Mouse (Mus musculus): ENCODE measurements at regions not wholly inside any gene's neighbourhood (a gene's known extent, or its start where the extent isn't known, plus 50 kb on each side); places are given as distances from the start of the nearest gene placed in this dataset.

- Histone ChIP-seq H3K4me2 (ENCODE audit: low read depth) (no peak overlapping the region), H3K4me3 (no peak overlapping the region), H3K79me2 (ENCODE audit: control insufficient read depth, insufficient read depth) (no peaks in the 10 kb centered on the region), H3K27me3 (ENCODE audit: control insufficient read depth, insufficient read depth, insufficient read length) (no peaks in the 10 kb centered on the region), H3K36me3 (ENCODE audit: control insufficient read depth, insufficient read depth) (no peaks in the 10 kb centered on the region), H3ac (ENCODE audit: control insufficient read depth, insufficient read length) (no peak overlapping the region)
- TF ChIP-seq MYOD1 (IDR thresholded peaks at IDR 0.05; ENCODE audit: control insufficient read depth in 1 of 3, insufficient read length in 2 of 3, low read depth in 2 of 3) (peak in 1 of 3 experiments; percentile 56), CEBPB (IDR thresholded peaks at IDR 0.05; ENCODE audit: insufficient read depth, poor library complexity, severe bottlenecking) (no peak), MAX (IDR thresholded peaks at IDR 0.05; ENCODE audit: low read depth) (no peak), MYOG (IDR thresholded peaks at IDR 0.05; ENCODE audit: control insufficient read depth in 1 of 3, insufficient read depth in 1 of 3, insufficient read length in 2 of 3, low read depth in 2 of 3) (no peak), TCF3 (IDR thresholded peaks at IDR 0.05; ENCODE audit: insufficient read length, low read depth) (no peak)
These were observed 84.0 kb upstream of the Ankrd55 start for GRCm38 (mm10) chr13:112204204-112204603.

GRCm38 (mm10) chr13:112204813-112205212 lies 83.4 kb upstream of the Ankrd55 start:
- TF ChIP-seq POLR2AphosphoS2 (IDR thresholded peaks at IDR 0.05; ENCODE audit: insufficient read length, low read depth) (no peak), MAX (IDR thresholded peaks at IDR 0.05; ENCODE audit: low read depth) (no peak), MYOG (IDR thresholded peaks at IDR 0.05; ENCODE audit: control insufficient read depth in 1 of 3, insufficient read depth in 1 of 3, insufficient read length in 2 of 3, low read depth in 2 of 3) (no peak), MYOD1 (IDR thresholded peaks at IDR 0.05; ENCODE audit: control insufficient read depth in 1 of 3, insufficient read length in 2 of 3, low read depth in 2 of 3) (no peak), POLR2A (IDR thresholded peaks at IDR 0.05; ENCODE audit: insufficient read length, low read depth) (no peak), E2F4 (IDR thresholded peaks at IDR 0.05; ENCODE audit: insufficient read depth) (no peak), REST (IDR thresholded peaks at IDR 0.05; ENCODE audit: insufficient read depth, insufficient read length) (no peak), TCF3 (IDR thresholded peaks at IDR 0.05; ENCODE audit: insufficient read length, low read depth) (no peak), CEBPB (IDR thresholded peaks at IDR 0.05; ENCODE audit: insufficient read depth, poor library complexity, severe bottlenecking) (no peak), USF1 (IDR thresholded peaks at IDR 0.05; ENCODE audit: low read depth) (no peak), TCF12 (IDR thresholded peaks at IDR 0.05; ENCODE audit: insufficient read depth, poor library complexity, severe bottlenecking) (no peak), SRF (IDR thresholded peaks at IDR 0.05; ENCODE audit: control insufficient read depth, insufficient read length, low read depth) (no peak)
- Histone ChIP-seq H3K27me3 (ENCODE audit: control insufficient read depth, insufficient read depth, insufficient read length) (no peaks in the 10 kb centered on the region), H3ac (ENCODE audit: control insufficient read depth, insufficient read length) (no peak overlapping the region), H3K79me2 (ENCODE audit: control insufficient read depth, insufficient read depth) (no peaks in the 10 kb centered on the region), H3K36me3 (ENCODE audit: control insufficient read depth, insufficient read depth) (no peaks in the 10 kb centered on the region), H3K4me2 (ENCODE audit: low read depth) (no peak overlapping the region), H3K4me3 (no peak overlapping the region)

GRCm38 (mm10) chr13:112207617-112208235 lies 80.5 kb upstream of the Ankrd55 start:
- Histone ChIP-seq H3K27me3 (ENCODE audit: control insufficient read depth, insufficient read depth, insufficient read length) (no peaks in the 10 kb centered on the region), H3ac (ENCODE audit: control insufficient read depth, insufficient read length) (no peak overlapping the region), H3K4me3 (no peak overlapping the region), H3K36me3 (ENCODE audit: control insufficient read depth, insufficient read depth) (no peaks in the 10 kb centered on the region), H3K4me2 (ENCODE audit: low read depth) (no peak overlapping the region), H3K79me2 (ENCODE audit: control insufficient read depth, insufficient read depth) (no peaks in the 10 kb centered on the region)
- TF ChIP-seq MYOG (IDR thresholded peaks at IDR 0.05; ENCODE audit: control insufficient read depth in 1 of 3, insufficient read depth in 1 of 3, insufficient read length in 2 of 3, low read depth in 2 of 3) (no peak), SRF (IDR thresholded peaks at IDR 0.05; ENCODE audit: control insufficient read depth, insufficient read length, low read depth) (no peak), TCF3 (IDR thresholded peaks at IDR 0.05; ENCODE audit: insufficient read length, low read depth) (no peak), MAX (IDR thresholded peaks at IDR 0.05; ENCODE audit: low read depth) (no peak), POLR2AphosphoS2 (IDR thresholded peaks at IDR 0.05; ENCODE audit: insufficient read length, low read depth) (no peak), MYOD1 (IDR thresholded peaks at IDR 0.05; ENCODE audit: control insufficient read depth in 1 of 3, insufficient read length in 2 of 3, low read depth in 2 of 3) (no peak), TCF12 (IDR thresholded peaks at IDR 0.05; ENCODE audit: insufficient read depth, poor library complexity, severe bottlenecking) (no peak), USF1 (IDR thresholded peaks at IDR 0.05; ENCODE audit: low read depth) (no peak), POLR2A (IDR thresholded peaks at IDR 0.05; ENCODE audit: insufficient read length, low read depth) (no peak), E2F4 (IDR thresholded peaks at IDR 0.05; ENCODE audit: insufficient read depth) (no peak), REST (IDR thresholded peaks at IDR 0.05; ENCODE audit: insufficient read depth, insufficient read length) (no peak), CEBPB (IDR thresholded peaks at IDR 0.05; ENCODE audit: insufficient read depth, poor library complexity, severe bottlenecking) (no peak)

GRCm38 (mm10) chr13:112211841-112212240 lies 76.4 kb upstream of the Ankrd55 start:
- no peaks in the 10 kb centered on the region for H3K36me3 ChIP-seq (ENCODE audit: control insufficient read depth, insufficient read depth)
- H3K4me2 ChIP-seq (ENCODE audit: low read depth), result no peak overlapping the region
- TF ChIP-seq E2F4 (IDR thresholded peaks at IDR 0.05; ENCODE audit: insufficient read depth) (no peak), REST (IDR thresholded peaks at IDR 0.05; ENCODE audit: insufficient read depth, insufficient read length) (no peak), SRF (IDR thresholded peaks at IDR 0.05; ENCODE audit: control insufficient read depth, insufficient read length, low read depth) (no peak), MAX (IDR thresholded peaks at IDR 0.05; ENCODE audit: low read depth) (no peak)
- H3ac ChIP-seq (ENCODE audit: control insufficient read depth, insufficient read length), result no peak overlapping the region
- H3K79me2 ChIP-seq (ENCODE audit: control insufficient read depth, insufficient read depth), result no peaks in the 10 kb centered on the region
- no peak overlapping the region for H3K4me3 ChIP-seq
- no peaks in the 10 kb centered on the region for H3K27me3 ChIP-seq (ENCODE audit: control insufficient read depth, insufficient read depth, insufficient read length)

- Histone ChIP-seq H3K36me3 (ENCODE audit: control insufficient read depth, insufficient read depth) (no peaks in the 10 kb centered on the region), H3K27me3 (ENCODE audit: control insufficient read depth, insufficient read depth, insufficient read length) (no peaks in the 10 kb centered on the region), H3K4me3 (no peak overlapping the region), H3ac (ENCODE audit: control insufficient read depth, insufficient read length) (no peak overlapping the region), H3K79me2 (ENCODE audit: control insufficient read depth, insufficient read depth) (no peaks in the 10 kb centered on the region), H3K4me2 (ENCODE audit: low read depth) (no peak overlapping the region)
- TF ChIP-seq MYOD1 (IDR thresholded peaks at IDR 0.05; ENCODE audit: control insufficient read depth in 1 of 3, insufficient read length in 2 of 3, low read depth in 2 of 3) (no peak), POLR2AphosphoS2 (IDR thresholded peaks at IDR 0.05; ENCODE audit: insufficient read length, low read depth) (no peak), E2F4 (IDR thresholded peaks at IDR 0.05; ENCODE audit: insufficient read depth) (no peak), TCF3 (IDR thresholded peaks at IDR 0.05; ENCODE audit: insufficient read length, low read depth) (no peak), REST (IDR thresholded peaks at IDR 0.05; ENCODE audit: insufficient read depth, insufficient read length) (no peak), MYOG (IDR thresholded peaks at IDR 0.05; ENCODE audit: control insufficient read depth in 1 of 3, insufficient read depth in 1 of 3, insufficient read length in 2 of 3, low read depth in 2 of 3) (no peak), TCF12 (IDR thresholded peaks at IDR 0.05; ENCODE audit: insufficient read depth, poor library complexity, severe bottlenecking) (no peak), SRF (IDR thresholded peaks at IDR 0.05; ENCODE audit: control insufficient read depth, insufficient read length, low read depth) (no peak), USF1 (IDR thresholded peaks at IDR 0.05; ENCODE audit: low read depth) (no peak), CEBPB (IDR thresholded peaks at IDR 0.05; ENCODE audit: insufficient read depth, poor library complexity, severe bottlenecking) (no peak), POLR2A (IDR thresholded peaks at IDR 0.05; ENCODE audit: insufficient read length, low read depth) (no peak), MAX (IDR thresholded peaks at IDR 0.05; ENCODE audit: low read depth) (no peak)
These were observed 75.9 kb upstream of the Ankrd55 start for GRCm38 (mm10) chr13:112212391-112212790.

Data from myocyte (in vitro differentiated cells).